Mouse (Mus musculus): ENCODE measurements at regions not wholly inside any gene's neighbourhood (a gene's known extent, or its start where the extent isn't known, plus 50 kb on each side); places are given as distances from the start of the nearest gene placed in this dataset.
"Not testable (repeated sequence)": the region's sequence is repeated elsewhere in the genome, so short reads cannot be mapped to it uniquely, and the experiment has no call there.

GRCm38 (mm10) chr17:93067850-93068249, 131.0 kb upstream of the Adcyap1 start:
- ATAC-seq (replicated peaks; ENCODE audit: insufficient number of reproducible peaks, insufficient read depth, low FRiP score, low read depth); H3K27ac ChIP-seq: not testable (repeated sequence)
- WGBS, result 30% methylated on average over 1 of the region's 1 CpGs

GRCm38 (mm10) chr17:93068489-93068888, 130.3 kb upstream of the Adcyap1 start:
- no peaks in the 10 kb centered on the region for H3K9me3 ChIP-seq (replicated peaks)
- no peak overlapping the region for H3K4me2 ChIP-seq
- no peaks in the 10 kb centered on the region for H3K27me3 ChIP-seq
- H3K36me3 ChIP-seq, result no peaks in the 10 kb centered on the region
- H3K27ac ChIP-seq, result no peak overlapping the region
- no peak overlapping the region for H3K9ac ChIP-seq
- no peak overlapping the region for H3K4me3 ChIP-seq
- ATAC-seq (replicated peaks; ENCODE audit: insufficient number of reproducible peaks, insufficient read depth, low FRiP score, low read depth), result no peak
- H3K4me1 ChIP-seq (replicated peaks), result no peaks in the 10 kb centered on the region
- 47% methylated on average over 4 of the region's 4 CpGs for WGBS

More at GRCm38 (mm10) chr17:93067850-93068249, 131.0 kb upstream of the Adcyap1 start:
- not testable (repeated sequence) for H3K9ac ChIP-seq; H3K4me1 ChIP-seq (replicated peaks); H3K9me3 ChIP-seq (replicated peaks); H3K27me3 ChIP-seq; H3K4me3 ChIP-seq; H3K36me3 ChIP-seq
- peak overlapping the region; percentile 18; the same call in 1 of the 2 replicates for H3K4me2 ChIP-seq

GRCm38 (mm10) chr17:93084048-93084447, 114.8 kb upstream of the Adcyap1 start:
- Histone ChIP-seq H3K9me3 (replicated peaks) (no peaks in the 10 kb centered on the region), H3K27me3 (no peaks in the 10 kb centered on the region), H3K4me2 (no peak overlapping the region), H3K4me3 (no peak overlapping the region), H3K4me1 (replicated peaks) (no peaks in the 10 kb centered on the region), H3K36me3 (no peaks in the 10 kb centered on the region), H3K27ac (no peak overlapping the region), H3K9ac (no peak overlapping the region)
- WGBS, result 37% methylated on average over 1 of the region's 1 CpGs
- no peak for ATAC-seq (replicated peaks; ENCODE audit: insufficient number of reproducible peaks, insufficient read depth, low FRiP score, low read depth)

- no peak overlapping the region for H3K4me2 ChIP-seq
- no peak overlapping the region for H3K9ac ChIP-seq
- no peak overlapping the region for H3K4me3 ChIP-seq
- no peaks in the 10 kb centered on the region for H3K4me1 ChIP-seq (replicated peaks)
- no peaks in the 10 kb centered on the region for H3K36me3 ChIP-seq
- H3K9me3 ChIP-seq (replicated peaks), result no peaks in the 10 kb centered on the region
- H3K27ac ChIP-seq, result no peak overlapping the region
- ATAC-seq (replicated peaks; ENCODE audit: insufficient number of reproducible peaks, insufficient read depth, low FRiP score, low read depth), result no peak
- H3K27me3 ChIP-seq, result no peaks in the 10 kb centered on the region
Observed at GRCm38 (mm10) chr17:93104516-93104915, 94.3 kb upstream of the Adcyap1 start.

- Histone ChIP-seq H3K9me3 (replicated peaks) (no peaks in the 10 kb centered on the region), H3K9ac (no peak overlapping the region), H3K27ac (no peak overlapping the region), H3K36me3 (no peaks in the 10 kb centered on the region), H3K4me3 (no peak overlapping the region), H3K4me2 (no peak overlapping the region), H3K4me1 (replicated peaks) (no peaks in the 10 kb centered on the region), H3K27me3 (no peaks in the 10 kb centered on the region)
- no peak for ATAC-seq (replicated peaks; ENCODE audit: insufficient number of reproducible peaks, insufficient read depth, low FRiP score, low read depth)
- WGBS, result 62% methylated on average over 1 of the region's 1 CpGs
Observed at GRCm38 (mm10) chr17:93140003-93140402, 58.8 kb upstream of the Adcyap1 start.

- no peak overlapping the region for H3K4me3 ChIP-seq
- no peaks in the 10 kb centered on the region for H3K27me3 ChIP-seq
- no peak for ATAC-seq (replicated peaks; ENCODE audit: insufficient number of reproducible peaks, insufficient read depth, low FRiP score, low read depth)
- H3K4me1 ChIP-seq (replicated peaks), result no peaks in the 10 kb centered on the region
- no peak overlapping the region for H3K27ac ChIP-seq
- H3K9ac ChIP-seq, result no peak overlapping the region
- H3K36me3 ChIP-seq, result no peaks in the 10 kb centered on the region
- whole genome bisulfite sequencing, result 21% methylated on average over 3 of the region's 3 CpGs
- H3K9me3 ChIP-seq (replicated peaks), result no peaks in the 10 kb centered on the region
- H3K4me2 ChIP-seq, result no peak overlapping the region
Observed at GRCm38 (mm10) chr17:93141125-93141524, 57.7 kb upstream of the Adcyap1 start.
